In the genomic region with DNA sequence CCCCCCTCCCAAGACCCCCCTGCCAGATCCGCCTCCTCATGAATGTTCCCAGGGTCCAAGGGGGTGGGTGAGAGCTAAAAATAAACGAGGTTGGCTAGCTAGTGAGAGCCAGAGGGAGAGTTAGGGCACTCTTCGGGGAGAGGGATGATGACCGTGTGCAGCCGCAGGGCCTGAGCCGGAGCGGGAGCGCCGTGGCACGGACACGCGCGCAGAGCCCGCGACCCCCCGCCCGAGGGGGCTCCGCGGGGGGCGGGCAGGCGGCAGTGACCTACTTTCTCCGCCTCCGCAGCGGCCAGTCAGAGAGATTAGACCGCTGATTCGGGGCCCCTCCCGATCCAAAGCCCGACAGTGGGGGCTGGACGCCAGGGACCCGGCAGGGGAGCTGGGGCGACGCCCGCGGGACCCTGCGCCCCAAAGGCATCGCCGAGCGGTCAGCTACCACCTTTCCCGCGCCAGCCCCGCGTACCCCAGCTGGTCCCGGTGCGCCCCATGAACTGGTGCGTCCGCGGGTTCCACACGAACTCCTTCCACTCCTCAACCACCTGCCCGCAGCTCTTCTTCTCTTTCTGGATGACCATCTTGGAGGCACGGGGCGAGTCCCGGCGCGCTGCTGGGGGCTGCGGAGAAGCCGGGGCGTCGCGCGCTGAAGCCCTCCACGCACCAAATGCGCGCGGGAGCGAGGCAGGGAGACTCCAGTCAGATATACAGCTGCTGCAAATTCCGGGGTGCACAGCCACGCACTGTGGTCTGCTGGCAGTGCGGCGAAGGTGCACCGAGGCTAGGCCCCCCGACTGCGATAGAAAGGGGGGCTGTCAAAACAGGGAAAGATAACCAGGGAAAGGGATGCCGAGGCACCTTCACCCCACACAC, we compare ENCODE assay signal across 8 mouse cellular contexts. TPM values are rescaled to one million over a fixed set of nuclear protein-coding genes. Genes with fewer than 3 reads are reported as not detected.
DNase-seq lines count a peak whose midpoint lies in the region; ATAC-seq and TF ChIP-seq lines count a peak whose summit lies in the region.

No protein-coding gene starts in this region.

- under 1% methylated on average over 73 of the region's 73 CpGs for WGBS in bone marrow, adult 2 months
- under 1% methylated on average over 55 of the region's 73 CpGs for WGBS in hindbrain, embryonic 16.5 days
- WGBS in liver, embryonic 16.5 days (ENCODE audit: insufficient replicate concordance): under 1% methylated on average over 64 of the region's 73 CpGs

- intact Hi-C loops in left cerebral cortex, adult 2 months (cut with DNase I): loop anchor here (1.0 kb wide), 1 partner anchor 24 kb away; no protein-coding TSS in a partner anchor

- no peak for TF ChIP-seq CTCF in left cerebral cortex, adult 2 months (IDR thresholded peaks at IDR 0.05)
- no peak for TF ChIP-seq CTCF in bone marrow, adult 2 months (IDR thresholded peaks at IDR 0.05; ENCODE audit: control insufficient read depth, insufficient read depth, low read length)

- peak overlapping the region; percentile 67 for H3K4me3 ChIP-seq in left cerebral cortex, adult 2 months
- H3K4me3 ChIP-seq in bone marrow, adult 2 months (replicated peaks; ENCODE audit: control insufficient read depth, low read depth, low read length): peak overlapping the region; percentile 67
- peak overlapping the region; percentile 75 for H3K4me3 ChIP-seq in hindbrain, embryonic 16.5 days (ENCODE audit: low read length)
- peak overlapping the region; percentile 76 for H3K4me3 ChIP-seq in liver, embryonic 16.5 days (ENCODE audit: low read depth, low read length)

- no peaks in the 10 kb centered on the region for H3K4me1 ChIP-seq in bone marrow, adult 2 months (ENCODE audit: control insufficient read depth, insufficient read depth, low read length)
- H3K4me1 ChIP-seq in hindbrain, embryonic 16.5 days (ENCODE audit: control insufficient read depth, insufficient read depth, low read depth, low read length): peaks cover 19% of the 10 kb centered on the region; the same call in 1 of the 2 replicates
- H3K4me1 ChIP-seq in liver, embryonic 16.5 days (ENCODE audit: control insufficient read depth, low read depth, low read length): peaks cover 67% of the 10 kb centered on the region

- peaks cover 10% of the 10 kb centered on the region; the same call in 1 of the 2 replicates for H3K36me3 ChIP-seq in hindbrain, embryonic 16.5 days (ENCODE audit: control insufficient read depth, insufficient read depth, low read length)
- H3K36me3 ChIP-seq in liver, embryonic 16.5 days (ENCODE audit: control insufficient read depth, insufficient read depth): no peaks in the 10 kb centered on the region

- peak overlapping the region; percentile 76 for H3K4me2 ChIP-seq in hindbrain, embryonic 16.5 days (ENCODE audit: low read length)
- H3K4me2 ChIP-seq in liver, embryonic 16.5 days (ENCODE audit: low read depth, low read length): peak overlapping the region; percentile 100

- H3K9ac ChIP-seq in hindbrain, embryonic 16.5 days (ENCODE audit: low read depth, low read length): peak overlapping the region; percentile 87
- peak overlapping the region; percentile 85 for H3K9ac ChIP-seq in liver, embryonic 16.5 days (ENCODE audit: low read depth, low read length)

- DNase-seq in left cerebral cortex, adult 2 months (ENCODE audit: extremely low spot score in 1 of 2, low spot score in 2 of 2): peak; percentile 40 to 42
- no peak for DNase-seq in left cerebral cortex, adult 8-10 months (ENCODE audit: low spot score in 2 of 2)
- DNase-seq in retina, postnatal 1 day: peak; percentile 90
- no peak for DNase-seq in frontal cortex, postnatal 25 days (ENCODE audit: low spot score in 2 of 2)

- no peaks in the 10 kb centered on the region for H3K27me3 ChIP-seq in hindbrain, embryonic 16.5 days (replicated peaks; ENCODE audit: control insufficient read depth, insufficient read depth, low read length)
- peaks cover 2% of the 10 kb centered on the region; the same call in 1 of the 2 replicates for H3K27me3 ChIP-seq in liver, embryonic 16.5 days (ENCODE audit: control insufficient read depth, insufficient read depth, low read depth, low read length)

- peak; percentile 22 for ATAC-seq in erythroid progenitor cell, adult 5-6 weeks (replicated peaks; ENCODE audit: low FRiP score, poor library complexity, severe bottlenecking)
- ATAC-seq in hindbrain, embryonic 16.5 days: peak; percentile 44
- ATAC-seq in liver, embryonic 16.5 days (ENCODE audit: low read depth): no peak

- no peaks in the 10 kb centered on the region for H3K9me3 ChIP-seq in hindbrain, embryonic 16.5 days (ENCODE audit: control insufficient read depth, low read length)
- no peaks in the 10 kb centered on the region for H3K9me3 ChIP-seq in liver, embryonic 16.5 days (replicated peaks; ENCODE audit: control insufficient read depth, low read length)

- TF ChIP-seq POLR2A in bone marrow, adult 2 months (IDR thresholded peaks at IDR 0.05; ENCODE audit: borderline replicate concordance, control insufficient read depth, low read depth, low read length): no peak

- H3K27ac ChIP-seq in left cerebral cortex, adult 2 months: peak overlapping the region; percentile 95
- H3K27ac ChIP-seq in bone marrow, adult 2 months (ENCODE audit: control insufficient read depth, insufficient read depth, low read depth, low read length, poor library complexity): peak overlapping the region; percentile 51
- H3K27ac ChIP-seq in hindbrain, embryonic 16.5 days (ENCODE audit: low read depth, low read length): peak overlapping the region; percentile 87
- H3K27ac ChIP-seq in liver, embryonic 16.5 days (ENCODE audit: low read length): peak overlapping the region; percentile 83

RNA-seq across cellular contexts. Expression of gene Atp1b2, which starts 0.7 kb away (rescaled TPM):
- total RNA-seq in left cerebral cortex, adult 2 months (2021): 100 to 1,000 TPM; 411 to 429 TPM
- 100 to 1,000 TPM; 400 to 455 (median 419) TPM for total RNA-seq in left cerebral cortex, adult 8-10 months (2022)
- 12.1 and 16.9 TPM in 2 replicates for polyA plus RNA-seq in bone marrow, adult 2 months (2011; ENCODE audit: insufficient read depth, insufficient read length, low replicate concordance, missing spikeins)
- total RNA-seq in erythroid progenitor cell, adult 5-6 weeks (2015; ENCODE audit: low replicate concordance): 20.9 and 36.5 TPM in 2 replicates
- 3.5 and 4.5 TPM in 2 replicates for total RNA-seq in erythroid progenitor cell, adult 5-6 weeks (2017; ENCODE audit: low replicate concordance)
- 105 and 117 TPM in 2 replicates for polyA plus RNA-seq in hindbrain, embryonic 16.5 days (2015; fragmentation: Nextera tagmentation; extraction: Ambion mirVana)
- 11.2 and 12.6 TPM in 2 replicates for polyA plus RNA-seq in liver, embryonic 16.5 days (2015; fragmentation: Nextera tagmentation; extraction: Ambion mirVana)

RNA-seq across cellular contexts. Expression of gene Shbg, which starts 12.7 kb away (rescaled TPM):
- not detected for total RNA-seq in left cerebral cortex, adult 2 months (2021)
- total RNA-seq in left cerebral cortex, adult 8-10 months (2022): 1 to 10 TPM in 1 of 4 experiments, not detected in 3; 1.0 TPM
- polyA plus RNA-seq in bone marrow, adult 2 months (2011; ENCODE audit: insufficient read depth, insufficient read length, low replicate concordance, missing spikeins): not detected in 2 replicates
- not detected in 2 replicates for total RNA-seq in erythroid progenitor cell, adult 5-6 weeks (2015; ENCODE audit: low replicate concordance)
- total RNA-seq in erythroid progenitor cell, adult 5-6 weeks (2017; ENCODE audit: low replicate concordance): not detected in 2 replicates
- polyA plus RNA-seq in hindbrain, embryonic 16.5 days (2015; fragmentation: Nextera tagmentation; extraction: Ambion mirVana): not detected in 2 replicates
- polyA plus RNA-seq in liver, embryonic 16.5 days (2015; fragmentation: Nextera tagmentation; extraction: Ambion mirVana): 26.2 and 27.9 TPM in 2 replicates

RNA-seq across cellular contexts. Expression of gene Sat2, which starts 16.8 kb away (rescaled TPM):
- 10 to 100 TPM in 1 of 2 experiments, 1 to 10 TPM in 1; 9.9 to 13.7 TPM for total RNA-seq in left cerebral cortex, adult 2 months (2021)
- total RNA-seq in left cerebral cortex, adult 8-10 months (2022): 10 to 100 TPM in 3 of 4 experiments, 1 to 10 TPM in 1; 7.9 to 11.6 (median 10.5) TPM
- 1.4 and 2.4 TPM in 2 replicates for polyA plus RNA-seq in bone marrow, adult 2 months (2011; ENCODE audit: insufficient read depth, insufficient read length, low replicate concordance, missing spikeins)
- total RNA-seq in erythroid progenitor cell, adult 5-6 weeks (2015; ENCODE audit: low replicate concordance): not detected in 2 replicates
- total RNA-seq in erythroid progenitor cell, adult 5-6 weeks (2017; ENCODE audit: low replicate concordance): not detected in 2 replicates
- 22.6 and 26.2 TPM in 2 replicates for polyA plus RNA-seq in hindbrain, embryonic 16.5 days (2015; fragmentation: Nextera tagmentation; extraction: Ambion mirVana)
- 10.4 and 11.5 TPM in 2 replicates for polyA plus RNA-seq in liver, embryonic 16.5 days (2015; fragmentation: Nextera tagmentation; extraction: Ambion mirVana)

RNA-seq across cellular contexts. Expression of gene Trp53, which starts 24.9 kb away (rescaled TPM):
- 10 to 100 TPM; 23.7 TPM for total RNA-seq in left cerebral cortex, adult 2 months (2021)
- total RNA-seq in left cerebral cortex, adult 8-10 months (2022): 10 to 100 TPM; 26.6 to 32.6 (median 28.2) TPM
- 34.5 and 71.7 TPM in 2 replicates for polyA plus RNA-seq in bone marrow, adult 2 months (2011; ENCODE audit: insufficient read depth, insufficient read length, low replicate concordance, missing spikeins)
- total RNA-seq in erythroid progenitor cell, adult 5-6 weeks (2015; ENCODE audit: low replicate concordance): 38.2 and 75.9 TPM in 2 replicates
- total RNA-seq in erythroid progenitor cell, adult 5-6 weeks (2017; ENCODE audit: low replicate concordance): 12.2 TPM in 2 replicates
- 47.9 and 57.9 TPM in 2 replicates for polyA plus RNA-seq in hindbrain, embryonic 16.5 days (2015; fragmentation: Nextera tagmentation; extraction: Ambion mirVana)
- 55.5 and 55.8 TPM in 2 replicates for polyA plus RNA-seq in liver, embryonic 16.5 days (2015; fragmentation: Nextera tagmentation; extraction: Ambion mirVana)

RNA-seq across cellular contexts. Expression of gene Wrap53, which starts 25.0 kb away (rescaled TPM):
- total RNA-seq in left cerebral cortex, adult 2 months (2021): 10 to 100 TPM in 1 of 2 experiments, 1 to 10 TPM in 1; 7.6 to 10.5 TPM
- 10 to 100 TPM; 10.1 to 13.8 (median 11.3) TPM for total RNA-seq in left cerebral cortex, adult 8-10 months (2022)
- polyA plus RNA-seq in bone marrow, adult 2 months (2011; ENCODE audit: insufficient read depth, insufficient read length, low replicate concordance, missing spikeins): 28.1 and 36.2 TPM in 2 replicates
- 13.8 and 48.3 TPM in 2 replicates for total RNA-seq in erythroid progenitor cell, adult 5-6 weeks (2015; ENCODE audit: low replicate concordance)
- total RNA-seq in erythroid progenitor cell, adult 5-6 weeks (2017; ENCODE audit: low replicate concordance): 13.5 and 18.4 TPM in 2 replicates
- 18.2 and 20.1 TPM in 2 replicates for polyA plus RNA-seq in hindbrain, embryonic 16.5 days (2015; fragmentation: Nextera tagmentation; extraction: Ambion mirVana)
- polyA plus RNA-seq in liver, embryonic 16.5 days (2015; fragmentation: Nextera tagmentation; extraction: Ambion mirVana): 14.6 and 15.5 TPM in 2 replicates

Comparison
In these comparisons a context has a peak if more than half of its experiments do, and no peak if none do; other contexts are left out.
1. DNase-seq: peak in left cerebral cortex, adult 2 months (2 of 2) and retina, postnatal 1 day (single experiment); none in left cerebral cortex, adult 8-10 months (0 of 2) and frontal cortex, postnatal 25 days (0 of 2).
2. RNA of gene Atp1b2, which starts 0.7 kb away (total RNA-seq): 400 to 455 TPM in left cerebral cortex, adult 8-10 months and 411 to 429 TPM in left cerebral cortex, adult 2 months; 3.5 to 36.5 TPM in erythroid progenitor cell, adult 5-6 weeks; every median in the first group is over 10 times any median in the second.
3. RNA of gene Sat2, which starts 16.8 kb away (total RNA-seq): 9.9 to 13.7 TPM in left cerebral cortex, adult 2 months and 7.9 to 11.6 TPM in left cerebral cortex, adult 8-10 months; not detected in erythroid progenitor cell, adult 5-6 weeks; every median in the first group is over 4 times any median in the second.
4. Peak in every context shown above with its lines, with median percentiles within 50 percentile points of each other: H3K27ac ChIP-seq and H3K4me3 ChIP-seq.